Comparison of ENCODE assay signal across 9 mouse cellular contexts in genomic region chr4:137164429-137164828, GRCm38 (mm10).
DNase-seq lines count a peak whose midpoint lies in the region; ATAC-seq and TF ChIP-seq lines count a peak whose summit lies in the region.
"Had no signal": no experiment of that assay in that cellular context is flagged by ENCODE, and none has a peak within 500 bp of the region (broad histone marks: within the 10 kb centered on the region; RNA-seq: fewer than 3 reads in every experiment).

No protein-coding gene starts in this region.

- no peak for TF ChIP-seq POLR2A in testis, adult 2 months (IDR thresholded peaks at IDR 0.05; ENCODE audit: control insufficient read depth, low read depth, low read length)

- peak; percentile 56 to 71 for DNase-seq in CD8-positive naive resting alpha-beta T cell, adult 2 months (ENCODE audit: low read depth in 2 of 2, low spot score in 2 of 2)
- DNase-seq in c-Kit-positive CD71-positive TER-119-negative erythroid progenitor cells, embryonic 14.5 days (ENCODE audit: low read depth), result peak; percentile 48
- DNase-seq in kidney, postnatal 36 days, result peak; percentile 79 to 91

- no peaks in the 10 kb centered on the region for H3K9me3 ChIP-seq in forebrain, embryonic 12.5 days
- H3K9me3 ChIP-seq in heart, embryonic 16.5 days (replicated peaks; ENCODE audit: control insufficient read depth, low read length), result peaks cover 4% of the 10 kb centered on the region; the same call in 1 of the 2 replicates
- H3K9me3 ChIP-seq in liver, embryonic 15.5 days (replicated peaks), result no peaks in the 10 kb centered on the region
- no peaks in the 10 kb centered on the region for H3K9me3 ChIP-seq in neural tube, embryonic 14.5 days (ENCODE audit: control insufficient read depth, low read length)

- H3K27me3 ChIP-seq in forebrain, embryonic 12.5 days, result peaks cover 33% of the 10 kb centered on the region
- H3K27me3 ChIP-seq in heart, embryonic 16.5 days (ENCODE audit: control insufficient read depth, insufficient read depth, low read length), result peaks cover 9% of the 10 kb centered on the region
- H3K27me3 ChIP-seq in liver, embryonic 15.5 days, result peaks cover 66% of the 10 kb centered on the region
- H3K27me3 ChIP-seq in neural tube, embryonic 14.5 days (ENCODE audit: control insufficient read depth, insufficient read depth, low read length), result no peaks in the 10 kb centered on the region
- H3K27me3 ChIP-seq in testis, adult 2 months (ENCODE audit: control insufficient read depth, insufficient read depth, low read length), result no peaks in the 10 kb centered on the region

- H3K4me2 ChIP-seq in forebrain, embryonic 12.5 days, result peak overlapping the region; percentile 46
- peak overlapping the region; percentile 59 for H3K4me2 ChIP-seq in heart, embryonic 16.5 days (ENCODE audit: low read depth, low read length)
- H3K4me2 ChIP-seq in liver, embryonic 15.5 days, result peak overlapping the region; percentile 44
- H3K4me2 ChIP-seq in neural tube, embryonic 14.5 days (ENCODE audit: low read depth, low read length), result peak overlapping the region; percentile 9

- 3% methylated on average over 12 of the region's 12 CpGs for WGBS in forebrain, embryonic 12.5 days
- 6% methylated on average over 12 of the region's 12 CpGs for WGBS in heart, embryonic 16.5 days
- 5% methylated on average over 12 of the region's 12 CpGs for WGBS in liver, embryonic 15.5 days (ENCODE audit: insufficient replicate concordance)
- 4% methylated on average over 12 of the region's 12 CpGs for WGBS in neural tube, embryonic 14.5 days

- H3K36me3 ChIP-seq in forebrain, embryonic 12.5 days (replicated peaks), result no peaks in the 10 kb centered on the region
- no peaks in the 10 kb centered on the region for H3K36me3 ChIP-seq in heart, embryonic 16.5 days (ENCODE audit: control insufficient read depth, insufficient read depth)
- no peaks in the 10 kb centered on the region for H3K36me3 ChIP-seq in liver, embryonic 15.5 days (replicated peaks)
- H3K36me3 ChIP-seq in neural tube, embryonic 14.5 days (ENCODE audit: control insufficient read depth, insufficient read depth, low read length), result no peaks in the 10 kb centered on the region
- H3K36me3 ChIP-seq in testis, adult 2 months (ENCODE audit: control insufficient read depth, insufficient read depth, low read length), result no peaks in the 10 kb centered on the region

- TF ChIP-seq CTCF in testis, adult 2 months (IDR thresholded peaks at IDR 0.05; ENCODE audit: control insufficient read depth, insufficient read depth, insufficient replicate concordance, low read depth, low read length), result peak; percentile 99

- H3K4me1 ChIP-seq in forebrain, embryonic 12.5 days, result no peaks in the 10 kb centered on the region
- H3K4me1 ChIP-seq in heart, embryonic 16.5 days (ENCODE audit: control insufficient read depth, insufficient read depth, low read length), result no peaks in the 10 kb centered on the region
- no peaks in the 10 kb centered on the region for H3K4me1 ChIP-seq in liver, embryonic 15.5 days (replicated peaks)
- H3K4me1 ChIP-seq in neural tube, embryonic 14.5 days (ENCODE audit: control insufficient read depth, insufficient read depth, low read length), result no peaks in the 10 kb centered on the region
- H3K4me1 ChIP-seq in testis, adult 2 months (ENCODE audit: control insufficient read depth, insufficient read depth, low read length), result peaks cover 7% of the 10 kb centered on the region; the same call in 1 of the 2 replicates

- H3K4me3 ChIP-seq in forebrain, embryonic 12.5 days (replicated peaks), result peak overlapping the region; percentile 22; the same call in 1 of the 2 replicates
- peak overlapping the region; percentile 23 for H3K4me3 ChIP-seq in heart, embryonic 16.5 days (ENCODE audit: low read length)
- no peak overlapping the region for H3K4me3 ChIP-seq in liver, embryonic 15.5 days (replicated peaks)
- H3K4me3 ChIP-seq in neural tube, embryonic 14.5 days (ENCODE audit: low read depth, low read length), result 0 out of 2 replicates have a peak overlapping the region, but pooled peaks have one; percentile 2
- peak overlapping the region; percentile 66 for H3K4me3 ChIP-seq in testis, adult 2 months (ENCODE audit: control insufficient read depth, low read depth, low read length)
- H3K4me3 ChIP-seq: erythroblast, embryonic 14.5 days had no signal

- no peak for ATAC-seq in forebrain, embryonic 12.5 days (ENCODE audit: low FRiP score)
- no peak for ATAC-seq in heart, embryonic 16.5 days (replicated peaks; ENCODE audit: extremely low read depth, insufficient read depth, low FRiP score)
- ATAC-seq in liver, embryonic 15.5 days (ENCODE audit: insufficient read depth), result no peak
- peak; percentile 44; the same call in 1 of the 2 replicates for ATAC-seq in neural tube, embryonic 14.5 days (ENCODE audit: low read depth)

- no peak overlapping the region for H3K9ac ChIP-seq in forebrain, embryonic 12.5 days
- H3K9ac ChIP-seq in heart, embryonic 16.5 days (ENCODE audit: low read length), result no peak overlapping the region
- H3K9ac ChIP-seq in liver, embryonic 15.5 days, result no peak overlapping the region
- no peak overlapping the region for H3K9ac ChIP-seq in neural tube, embryonic 14.5 days (replicated peaks; ENCODE audit: low read depth, low read length)

- H3K27ac ChIP-seq in forebrain, embryonic 12.5 days, result no peak overlapping the region
- no peak overlapping the region for H3K27ac ChIP-seq in heart, embryonic 16.5 days (ENCODE audit: low read length)
- H3K27ac ChIP-seq in liver, embryonic 15.5 days (replicated peaks), result no peak overlapping the region
- H3K27ac ChIP-seq in neural tube, embryonic 14.5 days (ENCODE audit: low read depth, low read length), result no peak overlapping the region
- no peak overlapping the region for H3K27ac ChIP-seq in testis, adult 2 months (ENCODE audit: control insufficient read depth, insufficient read depth, low read depth, low read length)

Comparison
In these comparisons a context has a peak if more than half of its experiments do, and no peak if none do; other contexts are left out.
1. H3K4me2 ChIP-seq: peak in every context shown above with its lines; median percentile 59 in heart, embryonic 16.5 days; 46 in forebrain, embryonic 12.5 days; 44 in liver, embryonic 15.5 days; 9 in neural tube, embryonic 14.5 days.